ENCODE assay signal across 8 mouse cellular contexts in the genomic region with DNA sequence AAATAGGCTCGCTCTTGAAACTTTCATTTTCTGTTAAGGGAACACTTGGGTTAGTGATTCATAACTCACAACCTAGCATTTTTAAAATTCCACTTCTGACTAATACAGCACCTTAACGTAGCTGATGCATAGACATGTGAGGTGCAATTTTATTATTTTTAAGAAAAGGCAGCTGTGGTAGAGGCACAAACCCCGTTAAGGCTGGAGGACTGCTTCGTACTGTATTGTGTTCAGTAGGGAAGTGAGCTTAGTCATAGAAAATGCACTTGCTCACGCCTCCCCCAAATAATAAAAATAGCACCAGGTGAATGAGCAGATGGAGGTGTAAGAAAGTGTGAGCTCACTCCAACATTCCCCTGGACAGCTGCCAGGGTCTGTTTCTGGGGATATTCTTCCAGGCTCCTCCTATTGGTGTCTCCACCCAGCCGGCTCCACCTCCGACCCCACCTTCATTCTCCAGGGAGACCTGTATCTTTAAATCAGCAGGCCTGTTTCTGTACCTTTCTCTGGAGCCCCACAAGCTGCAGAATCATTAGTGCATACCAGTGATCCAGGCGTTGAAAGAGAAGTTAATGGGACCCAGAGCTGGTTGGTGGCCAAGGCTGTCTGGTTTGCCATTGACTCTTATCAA. TPM values are rescaled to one million over a fixed set of nuclear protein-coding genes. Genes with fewer than 3 reads are reported as not detected.
DNase-seq lines count a peak whose midpoint lies in the region; ATAC-seq and TF ChIP-seq lines count a peak whose summit lies in the region.

No protein-coding gene starts in this region.

- peaks cover 8% of the 10 kb centered on the region; the same call in 1 of the 2 replicates for H3K4me1 ChIP-seq in intestine, embryonic 15.5 days (replicated peaks)
- peaks cover 9% of the 10 kb centered on the region; the same call in 1 of the 2 replicates for H3K4me1 ChIP-seq in limb, embryonic 14.5 days (ENCODE audit: control insufficient read depth, insufficient read depth, low read length)
- 0 out of 2 replicates have a peak, but pooled peaks cover 6% of the 10 kb centered on the region for H3K4me1 ChIP-seq in stomach, embryonic 14.5 days (ENCODE audit: control insufficient read depth, insufficient read depth, low read length)
- no peaks in the 10 kb centered on the region for H3K4me1 ChIP-seq in midbrain, embryonic 10.5 days

- peak; percentile 91 for ATAC-seq in intestine, embryonic 15.5 days
- peak; percentile 57; the same call in 1 of the 2 replicates for ATAC-seq in limb, embryonic 14.5 days (ENCODE audit: low FRiP score, low read depth)
- ATAC-seq in stomach, embryonic 14.5 days (ENCODE audit: insufficient number of reproducible peaks, insufficient read depth, low FRiP score, low read depth) = peak; percentile 69
- ATAC-seq in megakaryocyte, adult 5-6 weeks (ENCODE audit: poor library complexity, severe bottlenecking) = no peak

- no peaks in the 10 kb centered on the region for H3K9me3 ChIP-seq in intestine, embryonic 15.5 days
- no peaks in the 10 kb centered on the region for H3K9me3 ChIP-seq in limb, embryonic 14.5 days (ENCODE audit: control insufficient read depth, low read length)
- H3K9me3 ChIP-seq in stomach, embryonic 14.5 days (ENCODE audit: control insufficient read depth, low read depth, low read length) = peaks cover 3% of the 10 kb centered on the region; the same call in 1 of the 2 replicates
- no peaks in the 10 kb centered on the region; the same call in 1 of the 2 replicates for H3K9me3 ChIP-seq in midbrain, embryonic 10.5 days (replicated peaks)

- peak overlapping the region; percentile 12; the same call in 1 of the 2 replicates for H3K4me2 ChIP-seq in intestine, embryonic 15.5 days (replicated peaks)
- peak overlapping the region; percentile 29; the same call in 1 of the 2 replicates for H3K4me2 ChIP-seq in limb, embryonic 14.5 days (replicated peaks; ENCODE audit: low read depth, low read length, severe bottlenecking)
- no peak overlapping the region for H3K4me2 ChIP-seq in stomach, embryonic 14.5 days (replicated peaks; ENCODE audit: low read depth, low read length)

- H3K27me3 ChIP-seq in intestine, embryonic 15.5 days (replicated peaks) = no peaks in the 10 kb centered on the region
- no peaks in the 10 kb centered on the region for H3K27me3 ChIP-seq in limb, embryonic 14.5 days (ENCODE audit: control insufficient read depth, insufficient read depth, low read length)
- H3K27me3 ChIP-seq in stomach, embryonic 14.5 days (ENCODE audit: control insufficient read depth, insufficient read depth, low read length) = no peaks in the 10 kb centered on the region
- no peaks in the 10 kb centered on the region for H3K27me3 ChIP-seq in midbrain, embryonic 10.5 days (ENCODE audit: low read depth, poor library complexity, severe bottlenecking)

- H3K36me3 ChIP-seq in intestine, embryonic 15.5 days = no peaks in the 10 kb centered on the region
- no peaks in the 10 kb centered on the region for H3K36me3 ChIP-seq in limb, embryonic 14.5 days (ENCODE audit: control insufficient read depth, insufficient read depth, low read length)
- no peaks in the 10 kb centered on the region for H3K36me3 ChIP-seq in stomach, embryonic 14.5 days (ENCODE audit: control insufficient read depth, insufficient read depth, low read length)
- no peaks in the 10 kb centered on the region for H3K36me3 ChIP-seq in midbrain, embryonic 10.5 days

- TF ChIP-seq POLR2A in limb, embryonic 14.5 days (IDR thresholded peaks at IDR 0.05; ENCODE audit: borderline replicate concordance, extremely low read depth, insufficient read depth, insufficient read length) = no peak

- no peak overlapping the region for H3K4me3 ChIP-seq in intestine, embryonic 15.5 days (replicated peaks)
- H3K4me3 ChIP-seq in limb, embryonic 14.5 days (replicated peaks; ENCODE audit: low read length) = no peak overlapping the region
- H3K4me3 ChIP-seq in stomach, embryonic 14.5 days (ENCODE audit: low read depth, low read length) = no peak overlapping the region
- H3K4me3 ChIP-seq in midbrain, embryonic 10.5 days = no peak overlapping the region

- DNase-seq in spleen, adult 12 weeks (ENCODE audit: low spot score) = peak; percentile 4
- DNase-seq in spleen, adult 18-20 months = no peak
- DNase-seq in cerebellum, postnatal 14 days = peak; percentile 91 to 93
- DNase-seq in limb, embryonic 14.5 days (ENCODE audit: low spot score) = peak; percentile 79
- DNase-seq in midbrain, embryonic 10.5 days (ENCODE audit: low spot score) = no peak

- no peak overlapping the region for H3K27ac ChIP-seq in intestine, embryonic 15.5 days
- 0 out of 2 replicates have a peak overlapping the region, but pooled peaks have one; percentile 40 for H3K27ac ChIP-seq in limb, embryonic 14.5 days (replicated peaks; ENCODE audit: low read depth, low read length)
- no peak overlapping the region for H3K27ac ChIP-seq in stomach, embryonic 14.5 days (ENCODE audit: low read length)
- no peak overlapping the region for H3K27ac ChIP-seq in midbrain, embryonic 10.5 days (replicated peaks)

- H3K9ac ChIP-seq in intestine, embryonic 15.5 days = no peak overlapping the region
- H3K9ac ChIP-seq in limb, embryonic 14.5 days (ENCODE audit: low read depth, low read length, severe bottlenecking) = no peak overlapping the region
- H3K9ac ChIP-seq in stomach, embryonic 14.5 days (replicated peaks; ENCODE audit: low read depth, low read length) = no peak overlapping the region

- whole genome bisulfite sequencing in intestine, embryonic 15.5 days = 49% methylated on average over 8 of the region's 8 CpGs
- WGBS in limb, embryonic 14.5 days = 20% methylated on average over 8 of the region's 8 CpGs
- 46% methylated on average over 8 of the region's 8 CpGs for WGBS in stomach, embryonic 14.5 days
- 74% methylated on average over 8 of the region's 8 CpGs for WGBS in midbrain, embryonic 10.5 days

RNA-seq across cellular contexts. Expression of gene Usp24, which starts 34.4 kb away (rescaled TPM):
- 7.1 and 7.5 TPM in 2 replicates for polyA plus RNA-seq in intestine, embryonic 15.5 days (2015; fragmentation: Nextera tagmentation; extraction: Ambion mirVana)
- polyA plus RNA-seq in limb, embryonic 14.5 days (2012; rRNA removed) = 15.7 TPM in 2 replicates
- 12.5 and 16.7 TPM in 2 replicates for polyA plus RNA-seq in limb, embryonic 14.5 days (2014; fragmentation: Nextera tagmentation; extraction: Ambion mirVana)
- 12.0 and 13.8 TPM in 2 replicates for polyA plus RNA-seq in stomach, embryonic 14.5 days (2014; fragmentation: Nextera tagmentation; extraction: Ambion mirVana)
- total RNA-seq in megakaryocyte, adult 5-6 weeks (2015) = 15.5 and 16.3 TPM in 2 replicates
- 17.1 and 19.1 TPM in 2 replicates for total RNA-seq in megakaryocyte, adult 5-6 weeks (2017)
- 6.4 and 7.0 TPM in 2 replicates for polyA plus RNA-seq in midbrain, embryonic 10.5 days (2016; fragmentation: Nextera tagmentation; extraction: Ambion mirVana)

Comparison
In these comparisons a context has a peak if more than half of its experiments do, and no peak if none do; other contexts are left out.
1. DNase-seq: peak in spleen, adult 12 weeks (single experiment), cerebellum, postnatal 14 days (2 of 2) and limb, embryonic 14.5 days (single experiment); none in spleen, adult 18-20 months (0 of 2) and midbrain, embryonic 10.5 days (single experiment).